Mouse (Mus musculus) skeletal muscle tissue, adult 2 months (tissue): Measurements from ENCODE around the gene Epb41l1.

Experiments used
- DNase-seq: peaks from one replicate; pipeline ENCODE4 v3.0.0-alpha.2; 2012; ENCODE audit warnings: low read depth, low spot score

Gene Epb41l1

GRCm38 (mm10) chr2:156533160-156533559 lies 112.5 kb downstream of the Epb41l1 start:
- no peak for DNase-seq

GRCm38 (mm10) chr2:156538817-156539555 lies 118.3 kb downstream of the Epb41l1 start:
- no peak for DNase-seq

GRCm38 (mm10) chr2:156540991-156541390 lies 120.3 kb downstream of the Epb41l1 start:
- no peak for DNase-seq

GRCm38 (mm10) chr2:156542410-156542809 lies 121.7 kb downstream of the Epb41l1 start:
- no peak for DNase-seq

- DNase-seq = no peak
Observed at GRCm38 (mm10) chr2:156543804-156544203, 123.1 kb downstream of the Epb41l1 start.

- peak; percentile 63 for DNase-seq
Observed at GRCm38 (mm10) chr2:156547123-156547891, 126.6 kb downstream of the Epb41l1 start, which contains the start of gene Aar2. Gene Aar2, plus strand, starts transcription at chr2:156547584.

- no peak for DNase-seq
Observed at GRCm38 (mm10) chr2:156552421-156552820, 131.7 kb downstream of the Epb41l1 start.

GRCm38 (mm10) chr2:156561808-156562207 lies 141.1 kb downstream of the Epb41l1 start:
- DNase-seq = no peak

GRCm38 (mm10) chr2:156563557-156563956 lies 142.8 kb downstream of the Epb41l1 start:
- DNase-seq = no peak

GRCm38 (mm10) chr2:156566512-156566911 lies 145.8 kb downstream of the Epb41l1 start:
- DNase-seq = peak; percentile 12

GRCm38 (mm10) chr2:156568647-156569046 lies 147.9 kb downstream of the Epb41l1 start:
- DNase-seq = no peak

GRCm38 (mm10) chr2:156569261-156569660 lies 148.6 kb downstream of the Epb41l1 start:
- no peak for DNase-seq

- no peak for DNase-seq
Observed at GRCm38 (mm10) chr2:156571521-156571920, 150.8 kb downstream of the Epb41l1 start.

- DNase-seq = no peak
Observed at GRCm38 (mm10) chr2:156576850-156577587, 156.3 kb downstream of the Epb41l1 start.

GRCm38 (mm10) chr2:156580507-156580906 lies 159.8 kb downstream of the Epb41l1 start:
- DNase-seq = no peak

GRCm38 (mm10) chr2:156581244-156581643 lies 160.5 kb downstream of the Epb41l1 start:
- DNase-seq = no peak

GRCm38 (mm10) chr2:156582887-156583286 lies 162.2 kb downstream of the Epb41l1 start:
- no peak for DNase-seq

- no peak for DNase-seq
Observed at GRCm38 (mm10) chr2:156584154-156584796, 163.6 kb downstream of the Epb41l1 start.

- no peak for DNase-seq
Observed at GRCm38 (mm10) chr2:156584797-156585471, 164.2 kb downstream of the Epb41l1 start.

- DNase-seq = no peak
Observed at GRCm38 (mm10) chr2:156589481-156589880, 168.8 kb downstream of the Epb41l1 start.
